Mouse (Mus musculus) heart, adult 2 months (tissue): ENCODE measurements around the gene Fam83e. TPM values are rescaled to one million over a fixed set of nuclear protein-coding genes. Genes with fewer than 3 reads are reported as not detected.

ENCODE experiments used
- DNase-seq, 2 experiments: peaks; one replicate each; pipeline ENCODE4 v3.0.0; 2021
- H3K27ac ChIP-seq: fragments of 200-600 bp; 2 replicates; pipeline ENCODE4 v1.8.1; 2022
- H3K27me3 ChIP-seq: fragments of 200-500 bp; 2 replicates; pipeline ENCODE4 v1.6.1; 2012; ENCODE audit warnings: mild to moderate bottlenecking, low read length, inconsistent platforms, mixed read lengths; ENCODE audit not compliant: control insufficient read depth, insufficient read depth
- H3K36me3 ChIP-seq: fragments of 200-500 bp; 2 replicates; pipeline ENCODE4 v1.6.1; 2012; ENCODE audit warnings: low read length, inconsistent platforms; ENCODE audit not compliant: control insufficient read depth, insufficient read depth
- H3K4me1 ChIP-seq: fragments of 200-500 bp; 2 replicates; pipeline ENCODE4 v1.6.1; 2011; ENCODE audit warnings: low read length; ENCODE audit not compliant: control insufficient read depth, insufficient read depth
- H3K4me3 ChIP-seq: fragments of 200-600 bp; 2 replicates; pipeline ENCODE4 v1.8.1; 2022
- H3K79me2 ChIP-seq: fragments of 200-500 bp; replicated peaks from 2 replicates; pipeline ENCODE4 v1.6.1; 2012; ENCODE audit warnings: mild to moderate bottlenecking, inconsistent platforms, low read length, moderate library complexity, mixed read lengths; ENCODE audit not compliant: control insufficient read depth, insufficient read depth
- H3K9ac ChIP-seq: fragments of 200-500 bp; 2 replicates; pipeline ENCODE4 v1.6.1; 2012; ENCODE audit warnings: low read depth, mild to moderate bottlenecking, control low read depth, inconsistent platforms, low read length, mixed read lengths
- CTCF ChIP-seq: fragments of 200-600 bp; IDR thresholded peaks from 2 replicates; pipeline ENCODE4 v1.8.1; 2022; ENCODE audit warnings: antibody characterized with exemption, mild to moderate bottlenecking, moderate library complexity
- EP300 ChIP-seq: fragments of 200-500 bp; IDR thresholded peaks from 2 replicates; pipeline ENCODE4 v1.6.1; 2011; ENCODE audit warnings: low read depth, low read length, control low read depth; ENCODE audit not compliant: insufficient read depth
- POLR2A ChIP-seq: fragments of 200-500 bp; IDR thresholded peaks from 2 replicates; pipeline ENCODE4 v1.6.1; 2011; ENCODE audit warnings: mild to moderate bottlenecking, low read depth, low read length, control low read depth; ENCODE audit not compliant: insufficient read depth
- WGBS: fragments of 180-500 bp; shearing (Covaris S2); methylation state at CpG from one replicate; pipeline ENCODE4 v1.1.7; 2018; 5-methylcytosine and 5-hydroxymethylcytosine counted together
- intact Hi-C: fragments of 180-260 bp; cut with DNase I; formaldehyde crosslinking; loops from one replicate; pipeline ENCODE4 v1.15.1; 2025
- polyA plus RNA-seq: library from polyadenylated mRNA; depleted of rRNA; stranded (reverse); fragments of >200 nt; gene quantifications from 2 replicates; pipeline ENCODE4 v1.2.3, GENCODE M21; 2012
- total RNA-seq, 2 experiments: library from RNA; stranded (reverse); gene quantifications; 2 replicates each; pipeline ENCODE4 v1.2.3; 2021

The Fam83e gene
- total and polyA plus RNA-seq, 3 experiments: 0.13 to 1.1 (median 0.34) TPM

- H3K27me3 ChIP-seq: no peaks in the 10 kb centered on the region
- DNase-seq: peak; percentile 86
- intact Hi-C loops: loop anchor here (1.0 to 10.0 kb wide), 5 partner anchors 40 to 128 kb away; partner anchors contain the start of gene Hsd17b14
- WGBS: 32% methylated on average over 14 of the region's 14 CpGs
- no peak overlapping the region for H3K9ac ChIP-seq
- peak; percentile 99 for TF ChIP-seq EP300
- 0 out of 2 replicates have a peak, but pooled peaks have one; percentile 48 for TF ChIP-seq POLR2A
- 0 out of 2 replicates have a peak, but pooled peaks have one; percentile 98 for TF ChIP-seq CTCF
- H3K4me1 ChIP-seq: peaks cover 19% of the 10 kb centered on the region
- no peaks in the 10 kb centered on the region for H3K79me2 ChIP-seq
- no peaks in the 10 kb centered on the region for H3K36me3 ChIP-seq
- H3K27ac ChIP-seq: peak overlapping the region; percentile 93
- no peak overlapping the region for H3K4me3 ChIP-seq
These were observed 38.6 kb upstream of the Fam83e start for GRCm38 (mm10) chr7:45682144-45683126.

- Histone ChIP-seq H3K27me3 (no peaks in the 10 kb centered on the region), H3K4me1 (peaks cover 19% of the 10 kb centered on the region), H3K27ac (no peak within 1 kb of the TSS), H3K79me2 (no peaks in the 10 kb centered on the region), H3K4me3 (no peak within 1 kb of the TSS), H3K9ac (no peak within 1 kb of the TSS), H3K36me3 (no peaks in the 10 kb centered on the region)
- no peak for DNase-seq
- intact Hi-C loops: loop anchor here (2.0 to 10.0 kb wide), 3 partner anchors 41 to 129 kb away; partner anchors contain the start of gene Hsd17b14
- WGBS: 86% methylated on average over 7 of the region's 7 CpGs
- TF ChIP-seq POLR2A: no peak
- no peak for TF ChIP-seq CTCF
- no peak for TF ChIP-seq EP300
These were observed 37.5 kb upstream of the Fam83e start, which contains the start of gene Ntn5 for GRCm38 (mm10) chr7:45683396-45684050. TSS of gene Ntn5 (plus strand) at chr7:45684022.

- WGBS: 81% methylated on average over 10 of the region's 10 CpGs
- Histone ChIP-seq H3K9ac (no peak overlapping the region), H3K36me3 (no peaks in the 10 kb centered on the region), H3K27me3 (no peaks in the 10 kb centered on the region), H3K79me2 (no peaks in the 10 kb centered on the region), H3K27ac (no peak overlapping the region), H3K4me3 (no peak overlapping the region), H3K4me1 (peaks cover 10% of the 10 kb centered on the region)
- intact Hi-C loops: loop anchor here (10.0 kb wide), 1 partner anchor 131 kb away; the partner anchor contains the start of gene Hsd17b14
- no peak for TF ChIP-seq EP300
- no peak for TF ChIP-seq CTCF
- no peak for TF ChIP-seq POLR2A
- no peak for DNase-seq
These were observed 35.2 kb upstream of the Fam83e start for GRCm38 (mm10) chr7:45685811-45686210.

- DNase-seq: no peak
- H3K79me2 ChIP-seq: no peaks in the 10 kb centered on the region
- no peaks in the 10 kb centered on the region for H3K27me3 ChIP-seq
- H3K27ac ChIP-seq: no peak overlapping the region
- no peak overlapping the region for H3K4me3 ChIP-seq
- 46% methylated on average over 3 of the region's 3 CpGs for whole genome bisulfite sequencing
- intact Hi-C loops: loop anchor here (10.0 kb wide), 1 partner anchor 132 kb away; the partner anchor contains the start of gene Hsd17b14
- TF ChIP-seq CTCF (no peak), EP300 (no peak), POLR2A (no peak)
- H3K36me3 ChIP-seq: no peaks in the 10 kb centered on the region
- no peak overlapping the region for H3K9ac ChIP-seq
- H3K4me1 ChIP-seq: peaks cover 3% of the 10 kb centered on the region
These were observed 34.2 kb upstream of the Fam83e start for GRCm38 (mm10) chr7:45686841-45687240.

- WGBS: 80% methylated on average over 6 of the region's 6 CpGs
These were observed 31.9 kb upstream of the Fam83e start for GRCm38 (mm10) chr7:45689099-45689498.

More at GRCm38 (mm10) chr7:45689099-45689498, 31.9 kb upstream of the Fam83e start:
- Histone ChIP-seq H3K9ac (no peak overlapping the region), H3K4me3 (no peak overlapping the region), H3K36me3 (no peaks in the 10 kb centered on the region), H3K79me2 (no peaks in the 10 kb centered on the region), H3K27me3 (no peaks in the 10 kb centered on the region), H3K4me1 (peaks cover 1% of the 10 kb centered on the region; the same call in 1 of the 2 replicates), H3K27ac (no peak overlapping the region)
- intact Hi-C loops: loop anchor here (10.0 kb wide), 1 partner anchor 134 kb away; the partner anchor contains the start of gene Hsd17b14
- no peak for DNase-seq
- no peak for TF ChIP-seq EP300
- TF ChIP-seq CTCF: no peak
- TF ChIP-seq POLR2A: no peak
